Mouse (Mus musculus): ENCODE results near the gene Tmem45b. TPM values are rescaled to one million over a fixed set of nuclear protein-coding genes. Genes with fewer than 3 reads are reported as not detected.

Gene Tmem45b
- total and polyA plus RNA-seq, 2 experiments from 2014 or later: 21.7 TPM; not detected in 1

- Histone ChIP-seq H3K4me3 (ENCODE audit: low read depth, low read length) (no peak overlapping the region), H3K4me2 (ENCODE audit: low read depth, low read length) (no peak overlapping the region), H3K9ac (replicated peaks; ENCODE audit: low read depth, low read length) (no peak overlapping the region), H3K36me3 (replicated peaks; ENCODE audit: control insufficient read depth, insufficient read depth, low read length) (no peaks in the 10 kb centered on the region), H3K27me3 (ENCODE audit: control insufficient read depth, insufficient read depth, low read length) (no peaks in the 10 kb centered on the region), H3K27ac (ENCODE audit: low read depth) (no peak overlapping the region), H3K9me3 (replicated peaks; ENCODE audit: control insufficient read depth, low read length) (no peaks in the 10 kb centered on the region), H3K4me1 (ENCODE audit: control insufficient read depth, insufficient read depth) (no peaks in the 10 kb centered on the region)
- whole genome bisulfite sequencing: 64% methylated on average over 9 of the region's 9 CpGs
- ATAC-seq (ENCODE audit: insufficient read depth, low read depth): no peak
- TF ChIP-seq EP300 (IDR thresholded peaks at IDR 0.05; ENCODE audit: low read depth) (no peak), CTCF (IDR thresholded peaks at IDR 0.05; ENCODE audit: low read depth) (no peak)
- DNase-seq (ENCODE audit: low spot score): no peak
These were observed 34.3 kb downstream of the Tmem45b start for GRCm38 (mm10) chr9:31430011-31430410.

GRCm38 (mm10) chr9:31428971-31429370 lies 35.3 kb downstream of the Tmem45b start:
- no peak for ATAC-seq (ENCODE audit: insufficient read depth, low read depth)
- TF ChIP-seq CTCF (IDR thresholded peaks at IDR 0.05; ENCODE audit: low read depth) (no peak), EP300 (IDR thresholded peaks at IDR 0.05; ENCODE audit: low read depth) (no peak)
- no peak overlapping the region for H3K4me2 ChIP-seq (ENCODE audit: low read depth, low read length)
- H3K27me3 ChIP-seq (ENCODE audit: control insufficient read depth, insufficient read depth, low read length): no peaks in the 10 kb centered on the region
- H3K9me3 ChIP-seq (replicated peaks; ENCODE audit: control insufficient read depth, low read length): no peaks in the 10 kb centered on the region
- H3K4me1 ChIP-seq (ENCODE audit: control insufficient read depth, insufficient read depth): no peaks in the 10 kb centered on the region
- H3K9ac ChIP-seq (replicated peaks; ENCODE audit: low read depth, low read length): no peak overlapping the region
- WGBS: 80% methylated on average over 7 of the region's 7 CpGs
- H3K4me3 ChIP-seq (ENCODE audit: low read depth, low read length): no peak overlapping the region
- no peak for DNase-seq (ENCODE audit: low spot score)
- H3K27ac ChIP-seq (ENCODE audit: low read depth): no peak overlapping the region
- no peaks in the 10 kb centered on the region for H3K36me3 ChIP-seq (replicated peaks; ENCODE audit: control insufficient read depth, insufficient read depth, low read length)

GRCm38 (mm10) chr9:31422143-31422542 lies 42.1 kb downstream of the Tmem45b start:
- no peak for TF ChIP-seq EP300 (IDR thresholded peaks at IDR 0.05; ENCODE audit: low read depth)
- TF ChIP-seq CTCF (IDR thresholded peaks at IDR 0.05; ENCODE audit: low read depth): no peak
- 66% methylated on average over 5 of the region's 5 CpGs for WGBS
- Histone ChIP-seq H3K9me3 (replicated peaks; ENCODE audit: control insufficient read depth, low read length) (no peaks in the 10 kb centered on the region), H3K4me3 (ENCODE audit: low read depth, low read length) (no peak overlapping the region), H3K27ac (ENCODE audit: low read depth) (no peak overlapping the region), H3K27me3 (ENCODE audit: control insufficient read depth, insufficient read depth, low read length) (no peaks in the 10 kb centered on the region), H3K36me3 (replicated peaks; ENCODE audit: control insufficient read depth, insufficient read depth, low read length) (peaks cover 49% of the 10 kb centered on the region), H3K4me1 (ENCODE audit: control insufficient read depth, insufficient read depth) (no peaks in the 10 kb centered on the region), H3K9ac (replicated peaks; ENCODE audit: low read depth, low read length) (no peak overlapping the region), H3K4me2 (ENCODE audit: low read depth, low read length) (no peak overlapping the region)
- ATAC-seq (ENCODE audit: insufficient read depth, low read depth) (no peak), DNase-seq (ENCODE audit: low spot score) (no peak)

GRCm38 (mm10) chr9:31418821-31419220 lies 45.4 kb downstream of the Tmem45b start:
- no peak overlapping the region for H3K9ac ChIP-seq (replicated peaks; ENCODE audit: low read depth, low read length)
- no peaks in the 10 kb centered on the region for H3K9me3 ChIP-seq (replicated peaks; ENCODE audit: control insufficient read depth, low read length)
- no peak for ATAC-seq (ENCODE audit: insufficient read depth, low read depth)
- no peaks in the 10 kb centered on the region for H3K4me1 ChIP-seq (ENCODE audit: control insufficient read depth, insufficient read depth)
- H3K4me3 ChIP-seq (ENCODE audit: low read depth, low read length): no peak overlapping the region
- DNase-seq (ENCODE audit: low spot score): no peak
- no peak overlapping the region for H3K4me2 ChIP-seq (ENCODE audit: low read depth, low read length)
- 100% methylated on average over 1 of the region's 1 CpGs for WGBS
- TF ChIP-seq CTCF (IDR thresholded peaks at IDR 0.05; ENCODE audit: low read depth): no peak
- no peaks in the 10 kb centered on the region for H3K27me3 ChIP-seq (ENCODE audit: control insufficient read depth, insufficient read depth, low read length)
- H3K36me3 ChIP-seq (replicated peaks; ENCODE audit: control insufficient read depth, insufficient read depth, low read length): peaks cover 75% of the 10 kb centered on the region
- H3K27ac ChIP-seq (ENCODE audit: low read depth): no peak overlapping the region

- peaks cover 86% of the 10 kb centered on the region for H3K36me3 ChIP-seq (replicated peaks; ENCODE audit: control insufficient read depth, insufficient read depth, low read length)
- no peaks in the 10 kb centered on the region for H3K4me1 ChIP-seq (ENCODE audit: control insufficient read depth, insufficient read depth)
- no peak overlapping the region for H3K4me2 ChIP-seq (ENCODE audit: low read depth, low read length)
- TF ChIP-seq EP300 (IDR thresholded peaks at IDR 0.05; ENCODE audit: low read depth) (no peak), CTCF (IDR thresholded peaks at IDR 0.05; ENCODE audit: low read depth) (no peak)
- WGBS: 83% methylated on average over 4 of the region's 4 CpGs
- ATAC-seq (ENCODE audit: insufficient read depth, low read depth) (no peak), DNase-seq (ENCODE audit: low spot score) (no peak)
- H3K4me3 ChIP-seq (ENCODE audit: low read depth, low read length): no peak overlapping the region
- no peak overlapping the region for H3K27ac ChIP-seq (ENCODE audit: low read depth)
- H3K27me3 ChIP-seq (ENCODE audit: control insufficient read depth, insufficient read depth, low read length): no peaks in the 10 kb centered on the region
- H3K9ac ChIP-seq (replicated peaks; ENCODE audit: low read depth, low read length): no peak overlapping the region
- no peaks in the 10 kb centered on the region for H3K9me3 ChIP-seq (replicated peaks; ENCODE audit: control insufficient read depth, low read length)
These were observed 52.1 kb downstream of the Tmem45b start for GRCm38 (mm10) chr9:31412165-31412564.

- no peaks in the 10 kb centered on the region for H3K9me3 ChIP-seq (replicated peaks; ENCODE audit: control insufficient read depth, low read length)
- DNase-seq (ENCODE audit: low spot score) (no peak), ATAC-seq (ENCODE audit: insufficient read depth, low read depth) (no peak)
- no peak overlapping the region for H3K4me2 ChIP-seq (ENCODE audit: low read depth, low read length)
- H3K27ac ChIP-seq (ENCODE audit: low read depth): no peak overlapping the region
- no peaks in the 10 kb centered on the region for H3K4me1 ChIP-seq (ENCODE audit: control insufficient read depth, insufficient read depth)
- H3K27me3 ChIP-seq (ENCODE audit: control insufficient read depth, insufficient read depth, low read length): no peaks in the 10 kb centered on the region
- 63% methylated on average over 6 of the region's 6 CpGs for WGBS
- peaks cover 80% of the 10 kb centered on the region for H3K36me3 ChIP-seq (replicated peaks; ENCODE audit: control insufficient read depth, insufficient read depth, low read length)
- peak; percentile 46 for TF ChIP-seq CTCF (IDR thresholded peaks at IDR 0.05; ENCODE audit: low read depth)
- TF ChIP-seq EP300 (IDR thresholded peaks at IDR 0.05; ENCODE audit: low read depth): no peak
- no peak overlapping the region for H3K9ac ChIP-seq (replicated peaks; ENCODE audit: low read depth, low read length)
- no peak overlapping the region for H3K4me3 ChIP-seq (ENCODE audit: low read depth, low read length)
These were observed 59.0 kb downstream of the Tmem45b start for GRCm38 (mm10) chr9:31405217-31405616.

Data from heart, postnatal 0 days (tissue).